Mouse (Mus musculus): Measurements from ENCODE around the gene Atg2b.

The Atg2b gene

DNA sequence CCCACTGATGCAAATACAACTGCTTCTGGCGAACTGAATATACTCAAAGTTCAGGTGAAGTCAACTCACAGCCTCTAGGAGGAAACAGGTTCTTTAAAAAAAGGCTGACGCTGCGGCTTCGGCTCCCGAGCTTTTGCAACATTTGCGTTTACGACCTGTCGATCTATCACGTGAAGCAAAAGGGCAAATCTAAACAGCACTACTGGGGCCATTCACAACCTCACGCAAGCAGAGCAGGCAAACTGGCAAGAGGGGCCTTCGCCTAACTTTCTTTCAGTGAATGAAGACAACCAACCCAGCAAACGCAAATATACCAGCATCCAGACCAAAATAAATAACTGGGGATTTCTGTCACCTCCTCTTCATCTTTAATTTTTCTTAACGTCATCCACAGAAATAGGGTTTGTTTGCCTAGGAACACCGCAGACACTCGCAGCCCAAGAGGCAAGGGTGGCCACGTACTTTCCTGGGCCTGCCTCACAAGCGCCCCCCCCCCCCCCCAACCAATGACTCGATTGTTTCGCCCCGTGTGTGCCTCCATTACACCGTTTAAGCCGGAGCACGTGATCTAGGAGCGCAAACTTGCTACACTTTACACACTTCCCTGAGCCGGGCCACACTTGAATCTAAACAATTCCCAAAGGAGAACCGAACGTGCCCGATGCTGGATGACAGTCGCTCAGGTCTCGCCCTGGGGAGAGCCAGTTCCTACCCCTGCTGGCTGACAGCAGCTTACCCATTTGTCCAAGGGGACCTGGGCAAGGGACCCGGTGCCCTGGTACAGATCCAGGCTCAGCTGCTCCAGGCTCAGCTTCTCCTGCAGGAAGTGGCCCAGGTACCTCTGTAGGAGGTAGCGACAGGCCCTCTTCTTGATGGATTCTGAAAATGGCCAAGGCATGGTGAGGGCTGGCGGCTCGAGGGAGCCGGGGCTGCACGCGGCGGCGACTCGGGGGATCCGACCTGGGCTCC, 794 bp downstream of the Atg2b start, which contains the start of gene Gskip:
Gene Gskip, plus strand, starts transcription at position 897 of the 969 bp plus-strand sequence.
- DNase-seq (ENCODE audit: low spot score in 2 of 2) = peak; percentile 32 to 35

DNA sequence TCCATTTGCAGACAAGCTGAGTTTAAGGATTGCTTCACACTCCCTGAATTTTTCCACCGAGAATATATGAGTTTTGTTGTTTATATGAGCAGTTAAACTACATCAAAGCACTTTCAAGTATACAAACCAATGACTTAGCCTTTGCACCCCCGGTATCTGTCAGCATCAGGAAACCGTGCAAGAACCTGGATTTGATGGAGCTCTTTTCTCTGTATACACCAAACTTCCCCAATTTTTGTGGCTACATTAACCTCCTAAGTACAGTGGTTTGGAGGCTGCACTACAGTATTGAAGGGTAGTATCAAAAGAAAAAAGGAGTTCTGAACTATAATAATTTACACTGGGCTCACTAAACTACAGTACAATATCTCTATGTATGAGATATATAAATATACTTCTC, 6.2 kb downstream of the Atg2b start:
- DNase-seq (ENCODE audit: low spot score in 2 of 2) = no peak

- no peak for DNase-seq (ENCODE audit: low spot score in 2 of 2)
Observed at GRCm38 (mm10) chr12:105678211-105678610, 6.8 kb downstream of the Atg2b start.

DNA sequence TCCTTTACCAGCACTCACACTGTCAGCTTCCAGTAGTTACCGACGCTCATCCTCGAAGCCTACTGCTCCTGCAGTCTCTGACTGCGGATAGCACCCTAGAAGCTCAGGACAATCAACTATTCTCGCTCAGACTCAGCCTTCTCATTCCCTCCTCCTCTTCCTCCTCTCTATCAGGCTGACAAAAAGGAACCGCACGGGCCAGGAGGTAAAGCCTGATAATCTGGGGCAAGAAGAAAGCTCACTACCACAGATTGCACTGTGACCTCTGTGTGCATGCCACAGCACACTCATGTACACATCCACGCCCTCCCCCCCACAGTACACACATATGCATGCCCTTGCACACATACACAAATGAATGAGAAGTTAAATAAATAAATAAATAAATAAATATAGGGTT, 8.7 kb downstream of the Atg2b start:
- no peak for DNase-seq (ENCODE audit: low spot score in 2 of 2)

- no peak for DNase-seq (ENCODE audit: low spot score in 2 of 2)
Observed at GRCm38 (mm10) chr12:105655850-105656249, 29.2 kb downstream of the Atg2b start.

GRCm38 (mm10) chr12:105642770-105643321, 42.2 kb downstream of the Atg2b start:
- DNase-seq (ENCODE audit: low spot score in 2 of 2) = no peak

DNA sequence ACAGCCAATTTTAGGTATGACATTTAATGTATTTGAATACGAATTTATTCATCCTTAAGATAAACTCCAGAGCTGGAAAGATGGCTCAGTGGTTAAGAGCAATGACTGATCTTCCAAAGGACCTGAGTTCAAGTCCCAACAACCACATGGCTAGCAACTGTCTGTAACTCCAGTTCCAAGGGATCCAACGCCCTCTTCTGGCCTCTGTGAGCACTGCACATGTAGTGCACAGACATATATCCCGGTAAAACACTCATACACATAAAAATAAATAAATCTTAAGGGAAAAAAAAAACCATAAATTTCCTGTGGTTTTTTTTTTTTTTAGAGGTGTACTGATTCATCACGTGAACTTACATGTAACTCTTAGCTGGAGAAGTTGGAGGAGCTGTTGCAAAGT, 47.5 kb downstream of the Atg2b start:
- no peak for DNase-seq (ENCODE audit: low spot score in 2 of 2)

DNA sequence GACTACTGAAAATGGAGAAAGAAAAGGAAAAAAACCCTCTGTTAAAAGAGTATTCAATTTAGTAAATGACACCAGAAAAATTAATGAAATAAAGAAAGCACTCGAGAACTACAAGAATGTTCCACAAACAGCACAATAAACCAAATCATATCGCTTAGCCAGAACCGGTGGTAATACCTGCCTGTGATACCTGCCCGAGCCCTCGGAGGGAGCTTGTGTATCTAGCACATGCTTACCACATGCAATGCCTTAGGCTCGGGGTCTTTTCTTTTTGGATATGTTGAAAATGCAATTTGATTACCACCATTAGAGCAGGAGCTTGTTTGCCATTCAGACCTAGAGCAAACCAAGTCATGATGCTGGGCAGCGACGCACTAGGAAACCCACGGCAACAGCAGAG, 48.5 kb downstream of the Atg2b start:
- no peak for DNase-seq (ENCODE audit: low spot score in 2 of 2)

GRCm38 (mm10) chr12:105634374-105635067, 50.5 kb downstream of the Atg2b start:
- no peak for DNase-seq (ENCODE audit: low spot score in 2 of 2)

DNA sequence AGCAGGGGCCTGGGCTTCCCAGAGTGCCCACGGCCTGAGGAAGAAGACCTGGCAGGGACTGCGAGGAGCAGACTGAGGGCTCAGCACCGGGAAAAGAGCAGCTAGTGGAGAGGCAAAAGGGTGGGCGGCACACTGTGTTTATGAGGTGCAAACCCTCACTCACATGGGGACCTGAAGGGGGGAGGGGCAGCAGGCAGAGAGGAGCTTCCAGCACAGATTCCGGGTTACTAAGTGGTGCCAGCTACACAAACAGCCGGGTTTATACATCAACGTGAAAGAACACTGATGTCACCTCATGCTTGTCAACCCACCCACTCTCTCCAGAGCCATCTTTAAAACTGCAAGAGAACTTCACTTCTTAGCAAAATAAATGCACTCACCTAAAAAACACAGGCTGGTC, 59.2 kb downstream of the Atg2b start:
- DNase-seq (ENCODE audit: low spot score in 2 of 2) = no peak

GRCm38 (mm10) chr12:105622981-105623539, 62.0 kb downstream of the Atg2b start:
- no peak for DNase-seq (ENCODE audit: low spot score in 2 of 2)

DNA sequence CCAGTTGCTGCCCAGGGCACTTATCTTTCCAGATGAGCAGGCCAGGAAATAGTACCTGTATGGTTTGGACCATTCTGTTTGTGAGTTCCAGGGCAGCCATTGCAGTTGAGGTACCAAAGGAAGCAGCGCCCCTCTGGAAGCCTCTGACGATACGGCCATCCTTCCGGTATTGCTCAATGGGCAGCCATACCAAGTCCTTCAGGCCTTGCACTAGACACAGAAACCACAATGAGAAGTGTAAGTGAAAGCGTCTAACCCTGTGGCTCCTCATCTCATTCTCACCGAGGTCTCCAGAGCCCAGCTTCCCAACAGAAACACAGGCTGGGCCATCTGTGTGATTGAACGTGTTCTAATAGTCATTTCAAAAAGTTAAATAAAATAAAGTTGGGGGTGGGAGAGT, 63.0 kb downstream of the Atg2b start:
- DNase-seq (ENCODE audit: low spot score in 2 of 2) = no peak

DNA sequence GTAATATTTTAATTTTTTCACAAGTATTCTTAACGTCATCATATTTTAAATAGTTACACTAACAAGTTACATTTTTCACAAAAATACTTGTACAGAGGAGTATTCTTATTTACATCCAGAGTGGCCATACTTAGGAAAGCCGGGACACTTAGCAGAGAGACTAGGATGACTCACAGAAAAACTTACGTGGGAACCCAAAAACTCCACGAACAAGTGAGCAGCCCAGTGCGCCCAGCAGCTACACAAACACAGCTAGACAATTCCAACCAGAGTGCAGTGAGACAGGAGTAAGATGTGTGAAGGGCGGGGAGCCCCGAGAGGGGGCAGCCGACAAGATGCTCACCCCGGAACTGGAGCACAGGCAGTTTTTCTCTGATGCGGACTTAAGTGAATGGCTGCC, 71.5 kb downstream of the Atg2b start:
- DNase-seq (ENCODE audit: low spot score in 2 of 2) = no peak

DNA sequence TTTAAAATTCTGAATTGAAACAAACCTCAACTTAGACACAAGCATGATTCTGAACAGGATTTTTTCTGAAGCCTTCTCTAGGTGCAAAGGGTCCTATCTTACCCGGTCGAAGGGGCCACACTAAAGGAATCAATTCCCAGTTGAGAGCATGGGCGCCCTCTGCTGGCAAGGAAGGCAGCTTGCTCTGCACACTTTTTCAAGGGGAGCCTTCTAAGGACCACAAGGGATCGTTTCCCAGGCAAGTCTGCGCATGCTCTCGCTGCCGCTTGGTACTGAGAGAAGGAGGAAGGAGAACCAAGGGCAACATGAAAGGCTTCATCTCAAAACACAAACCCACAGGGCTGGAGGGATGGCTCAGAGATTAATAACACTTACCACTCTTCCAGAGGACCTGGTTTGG, 73.3 kb downstream of the Atg2b start:
- DNase-seq (ENCODE audit: low spot score in 2 of 2) = peak in 1 of 2 experiments; percentile 16

- no peak for DNase-seq (ENCODE audit: low spot score in 2 of 2)
Observed at GRCm38 (mm10) chr12:105611045-105611444, 74.0 kb downstream of the Atg2b start.

DNA sequence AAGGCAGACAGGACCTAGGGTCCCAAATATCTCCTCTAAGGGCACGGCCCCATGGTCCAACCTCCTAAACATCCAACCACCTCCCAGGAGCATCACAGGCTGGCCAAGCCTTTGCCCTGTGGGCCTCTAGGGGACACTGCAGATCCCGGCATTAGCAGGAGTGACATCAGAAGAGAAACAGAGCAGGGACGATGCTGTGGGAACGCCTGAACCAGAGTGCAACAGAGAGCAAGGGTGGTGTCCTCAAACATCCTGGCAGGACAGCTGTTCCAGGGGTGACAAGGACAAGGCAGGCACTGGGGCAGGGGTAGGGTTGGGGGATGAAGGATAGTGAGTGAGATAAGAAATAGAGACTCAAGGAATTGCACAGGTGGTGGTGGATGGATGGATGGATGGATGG, 78.1 kb downstream of the Atg2b start:
- no peak for DNase-seq (ENCODE audit: low spot score in 2 of 2)

DNA sequence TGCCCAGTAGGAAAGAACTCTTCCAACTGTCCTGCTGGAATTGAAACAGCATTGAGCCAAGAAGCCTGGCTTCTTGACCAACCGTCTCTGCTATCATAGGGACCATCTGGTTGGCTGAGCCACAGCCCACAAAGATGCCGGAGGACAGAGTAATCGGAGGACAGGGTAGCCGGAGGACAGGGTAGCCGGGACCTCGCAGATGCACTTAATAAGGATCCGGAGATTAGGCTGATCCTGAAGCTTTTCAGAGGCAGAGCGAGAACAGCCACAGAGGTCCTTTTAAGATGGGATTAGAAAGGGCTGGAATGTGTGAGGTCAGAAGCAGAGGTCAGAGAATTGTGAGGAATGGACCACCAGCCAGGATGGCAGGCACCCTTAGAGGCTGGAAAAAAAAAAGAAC, 79.8 kb downstream of the Atg2b start:
- DNase-seq (ENCODE audit: low spot score in 2 of 2) = no peak

DNA sequence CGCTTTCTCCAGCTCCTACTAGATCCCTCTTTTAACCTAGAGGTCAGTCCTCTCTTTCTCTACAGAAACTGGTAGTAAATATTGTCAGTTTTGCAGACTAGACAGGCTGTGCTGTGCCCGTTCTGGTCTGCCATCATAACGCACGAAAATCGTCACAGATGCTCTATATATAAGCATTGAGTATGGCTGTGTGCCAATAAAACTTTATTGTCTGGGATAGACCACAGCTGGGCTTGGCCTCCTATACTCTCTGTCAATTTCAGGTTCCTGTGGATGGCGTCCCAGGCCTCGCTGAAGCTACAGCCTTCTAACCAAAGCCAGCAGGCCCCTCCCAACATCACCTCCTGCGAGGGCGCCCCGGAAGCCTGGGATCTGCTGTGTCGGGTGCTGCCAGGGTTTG, 81.1 kb downstream of the Atg2b start:
- DNase-seq (ENCODE audit: low spot score in 2 of 2) = no peak

DNA sequence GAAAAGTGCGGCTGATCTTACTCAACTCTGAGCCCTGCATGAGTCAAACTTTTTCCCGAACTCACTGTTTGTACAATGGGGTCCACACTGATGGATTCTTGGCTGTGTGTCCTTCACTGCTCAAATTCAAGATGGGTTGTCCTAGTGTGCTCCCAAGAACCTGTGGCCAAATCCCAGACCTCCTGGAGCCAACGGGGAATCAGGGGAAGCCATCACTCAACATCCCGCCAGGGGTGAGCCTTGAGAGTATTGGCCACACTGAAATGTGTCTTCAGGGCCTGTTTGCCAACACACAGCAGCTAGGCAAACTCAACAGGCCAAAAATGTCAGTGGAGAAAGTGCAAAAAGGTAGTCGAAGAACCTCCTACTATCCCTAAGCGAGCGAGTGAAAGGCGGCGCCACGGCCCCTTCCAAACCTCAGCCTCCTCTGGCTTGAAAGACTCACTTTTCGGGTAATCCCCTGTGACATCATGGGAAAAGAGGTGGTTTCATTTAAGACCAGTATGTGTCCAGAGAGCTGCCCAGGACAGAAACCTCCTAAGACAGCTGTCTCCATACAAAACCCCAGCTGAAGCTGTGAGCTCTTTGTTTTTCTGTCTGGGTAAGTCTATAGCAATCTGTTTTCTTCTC, 82.3 kb downstream of the Atg2b start, which contains the start of gene Bdkrb1:
Gene Bdkrb1, plus strand, starts transcription at position 505 of the 630 bp plus-strand sequence.
- no peak for DNase-seq (ENCODE audit: low spot score in 2 of 2)

GRCm38 (mm10) chr12:105601586-105601985, 83.4 kb downstream of the Atg2b start:
- no peak for DNase-seq (ENCODE audit: low spot score in 2 of 2)

DNA sequence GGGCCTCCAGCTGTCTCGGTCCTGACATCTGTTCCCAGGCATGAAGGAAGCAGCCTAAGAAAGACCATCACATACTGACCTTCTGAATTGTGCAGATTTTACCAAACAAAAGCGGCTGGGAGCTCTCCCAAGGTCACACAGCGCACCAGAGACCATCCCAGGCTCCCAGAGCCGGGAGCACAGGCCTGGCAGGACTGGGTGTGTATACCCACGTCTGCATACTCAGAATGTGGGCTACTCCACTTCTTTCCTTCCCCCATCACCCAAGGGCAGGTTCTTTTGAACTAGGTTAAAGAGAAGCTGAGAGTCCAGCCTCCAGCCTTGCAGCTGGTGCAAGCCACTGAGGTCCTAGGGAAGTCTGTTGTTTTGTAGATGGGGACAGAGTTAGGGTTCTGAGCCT, 85.9 kb downstream of the Atg2b start:
- no peak for DNase-seq (ENCODE audit: low spot score in 2 of 2)

- DNase-seq (ENCODE audit: low spot score in 2 of 2) = no peak
Observed at GRCm38 (mm10) chr12:105598503-105598902, 86.5 kb downstream of the Atg2b start.

All from urinary bladder, postnatal 36 days (tissue).